Mouse (Mus musculus) right cerebral cortex, postnatal 36 days (tissue): ENCODE data around the gene Gpr55.
"Not testable (repeated sequence)": the region's sequence is repeated elsewhere in the genome, so short reads cannot be mapped to it uniquely, and the experiment has no call there.

Experiments used
- DNase-seq, 2 experiments: peaks; one replicate each; pipeline ENCODE4 v3.0.0; 2022; ENCODE audit warnings: low spot score in 2 of 2, mixed read lengths in 1 of 2

The Gpr55 gene

DNA sequence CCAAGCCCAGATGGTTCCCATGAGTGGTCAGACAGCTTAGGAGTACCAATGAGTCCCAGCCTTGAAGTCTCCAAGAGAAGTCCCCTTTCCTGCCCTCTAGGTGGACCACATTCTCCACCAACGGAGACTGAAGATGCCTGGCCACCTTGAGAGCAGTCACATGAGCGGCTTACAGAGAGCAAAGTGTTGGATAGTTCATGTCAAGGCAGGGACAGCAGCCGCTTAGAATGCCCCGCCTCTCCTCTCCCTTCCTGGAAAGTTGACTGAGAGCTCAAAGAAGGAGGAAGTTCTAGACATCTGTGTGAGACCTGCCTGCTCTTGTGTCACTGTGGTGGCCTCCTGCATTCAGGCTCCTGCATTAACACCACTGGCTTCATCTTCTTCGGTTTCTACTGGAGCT is at the start of gene Gpr55:
TSS of gene Gpr55 (minus strand) at position 135 of the 400 bp plus-strand sequence.
- no peak for DNase-seq

DNA sequence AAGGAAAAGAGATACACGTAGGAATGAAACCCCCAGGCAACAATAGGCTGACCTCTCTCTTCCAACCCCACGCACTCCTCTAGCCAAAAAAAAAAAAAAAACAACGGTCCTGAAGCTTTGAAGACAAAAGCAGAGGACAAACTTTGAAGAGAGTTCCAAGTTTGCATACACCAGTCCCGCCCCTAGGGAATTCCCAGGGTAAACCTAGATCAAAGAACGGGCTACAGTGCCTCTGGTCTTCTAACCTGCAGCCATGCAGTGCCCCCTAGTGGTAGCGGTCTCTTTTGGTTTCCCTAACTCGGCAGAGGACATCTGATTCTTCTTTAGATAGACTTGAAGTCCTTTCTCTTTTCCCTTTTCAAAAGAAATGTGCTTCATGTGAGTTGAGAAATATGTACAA is 47.0 kb upstream of the Gpr55 start:
- peak; percentile 82 to 84 for DNase-seq

DNA sequence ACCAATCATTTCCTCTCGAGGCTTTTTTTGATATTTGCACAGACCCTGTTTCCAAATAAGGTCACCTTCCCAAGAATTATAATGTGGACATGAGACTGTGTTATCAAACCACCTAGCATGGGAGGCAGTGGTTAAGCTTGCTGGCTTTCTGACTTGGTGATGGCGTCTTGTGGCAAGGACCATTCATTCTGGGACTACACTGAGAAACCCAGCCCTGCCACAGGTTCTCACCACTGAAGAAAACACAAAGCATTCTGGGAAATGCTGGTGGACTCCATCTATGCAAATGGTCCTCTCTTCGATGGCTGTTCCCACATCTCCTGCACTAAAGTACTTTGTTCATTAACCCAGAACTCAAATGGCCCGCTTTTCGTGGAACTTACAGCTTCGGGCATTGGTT is 45.2 kb upstream of the Gpr55 start:
- DNase-seq = no peak

DNA sequence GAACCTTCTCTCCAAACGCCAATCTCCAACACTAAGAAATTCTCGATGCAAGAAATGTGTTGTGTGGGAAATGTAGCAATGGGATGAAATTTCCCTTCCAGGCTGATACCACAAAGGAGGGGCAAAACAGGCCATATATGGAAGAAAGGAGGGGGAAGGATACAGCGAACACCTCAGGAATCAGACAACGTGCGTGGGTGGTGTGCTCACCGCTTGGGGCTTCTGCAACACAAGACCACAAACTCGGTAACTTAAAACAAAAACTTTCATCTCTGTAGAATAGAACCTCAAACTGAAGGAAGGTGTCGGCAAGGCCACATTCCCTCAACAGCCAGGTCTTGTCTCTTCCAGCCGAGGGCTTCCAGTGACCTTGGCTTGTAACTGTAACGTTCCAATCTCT is 44.7 kb upstream of the Gpr55 start:
- no peak for DNase-seq

DNA sequence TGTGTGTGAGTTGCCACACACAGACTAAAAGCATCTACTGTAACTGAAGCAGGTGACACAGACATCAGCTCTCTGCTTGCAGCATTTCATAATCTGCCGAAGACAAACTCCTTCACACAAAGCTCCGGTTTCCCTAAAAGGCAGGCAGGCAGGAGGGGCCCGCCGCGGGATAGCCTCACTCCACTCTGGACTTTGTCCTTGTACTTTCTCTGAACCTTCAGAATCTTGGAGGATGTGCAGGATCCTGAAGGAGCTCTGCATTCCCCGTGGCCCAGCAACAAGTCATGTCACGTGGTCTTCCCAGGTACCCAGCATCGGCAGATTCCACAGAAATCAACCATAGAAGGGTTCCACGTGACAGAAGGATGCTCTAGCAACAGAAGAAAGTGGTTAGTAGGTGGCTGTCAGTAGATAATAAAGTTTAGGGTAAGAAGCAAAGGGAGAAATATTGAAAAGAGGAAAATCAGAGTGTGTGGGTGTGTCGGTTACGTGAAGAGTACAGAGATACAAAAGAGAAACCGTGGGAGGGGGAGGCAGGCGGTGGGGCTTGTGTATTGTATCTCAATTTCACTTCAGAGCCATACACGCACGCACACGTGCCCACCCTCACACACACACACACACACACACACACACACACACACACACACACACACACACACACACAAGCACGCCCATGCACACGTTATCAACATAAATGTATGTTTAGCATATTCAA is 39.2 kb upstream of the Gpr55 start:
- peak; percentile 28 to 34 for DNase-seq

DNA sequence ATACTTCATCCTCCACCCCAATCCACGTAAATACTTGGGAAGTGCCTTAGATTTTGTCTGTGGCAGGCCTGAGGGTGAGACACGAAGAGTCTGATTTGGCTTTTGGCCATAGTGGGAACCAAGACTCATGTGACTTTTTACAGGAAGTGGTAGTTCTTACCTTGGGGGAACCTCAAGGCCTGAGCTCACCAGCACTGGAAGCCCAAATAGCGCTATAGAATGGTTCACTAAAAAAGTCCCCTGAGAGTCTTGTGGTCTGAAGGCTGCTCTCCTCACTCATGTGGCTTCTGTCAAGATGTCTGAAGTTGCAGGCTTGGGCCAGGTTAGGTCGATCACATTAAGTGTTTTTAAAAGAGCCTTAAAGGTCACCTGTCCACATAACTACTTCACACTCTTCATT is 37.2 kb upstream of the Gpr55 start:
- no peak for DNase-seq

DNA sequence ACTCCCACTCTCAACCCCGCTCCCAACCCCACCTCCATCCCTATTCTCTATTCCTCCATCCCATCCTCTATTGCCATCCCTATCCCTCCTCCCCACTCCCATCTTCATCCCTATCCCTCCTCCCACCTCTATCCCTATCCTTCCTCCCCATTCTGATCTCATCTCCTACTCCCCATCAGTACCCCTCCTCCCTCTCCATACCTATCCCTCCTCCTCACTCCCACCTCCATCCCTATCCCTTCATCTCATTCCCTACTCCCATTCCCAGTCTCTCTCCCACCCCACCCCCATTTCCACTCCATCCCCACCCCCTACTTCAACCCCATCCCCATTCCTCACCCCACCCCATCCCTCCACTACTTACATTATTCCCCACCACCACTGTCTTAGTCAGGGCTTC is 36.4 kb upstream of the Gpr55 start:
- DNase-seq = no peak

DNA sequence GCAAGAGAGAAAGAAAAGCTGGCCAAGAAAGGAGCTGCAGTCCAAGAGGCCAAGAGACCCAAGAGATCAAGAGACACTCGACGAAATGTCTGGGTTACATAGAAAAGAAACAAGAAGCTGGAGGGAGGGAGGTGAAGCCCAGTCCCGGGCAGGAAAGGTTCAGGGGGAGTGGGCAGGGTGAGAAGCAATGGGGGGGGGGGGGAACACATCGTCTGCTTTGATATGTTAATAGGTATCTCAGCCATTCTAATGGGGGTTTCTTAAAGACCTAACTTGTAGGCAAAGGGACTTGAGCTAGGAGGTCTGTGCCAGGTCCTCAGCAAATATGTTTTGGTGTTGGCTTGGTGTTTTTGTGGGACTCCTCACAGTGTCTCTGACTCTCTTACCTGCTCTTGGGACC is 32.7 kb upstream of the Gpr55 start:
- DNase-seq = no peak

DNA sequence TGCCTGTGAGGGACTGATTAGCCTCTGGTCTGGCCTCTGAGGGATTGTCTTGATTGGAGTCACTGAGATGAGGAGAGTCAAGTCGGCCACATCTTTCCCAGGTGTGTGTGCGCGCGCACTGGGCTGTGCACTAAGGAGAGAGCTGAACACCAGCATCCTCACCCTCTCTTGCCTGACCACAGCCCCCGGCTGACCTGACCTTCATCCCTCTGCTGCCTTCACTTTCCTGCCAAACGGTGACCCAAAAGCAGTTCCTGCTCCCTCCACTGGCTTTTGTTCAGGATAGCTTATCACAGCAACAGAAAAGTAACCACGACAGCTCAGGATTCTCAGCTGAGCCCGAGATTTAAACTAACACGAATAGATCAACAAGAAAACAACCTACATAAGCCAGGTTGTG is 31.4 kb upstream of the Gpr55 start:
- DNase-seq = no peak

DNA sequence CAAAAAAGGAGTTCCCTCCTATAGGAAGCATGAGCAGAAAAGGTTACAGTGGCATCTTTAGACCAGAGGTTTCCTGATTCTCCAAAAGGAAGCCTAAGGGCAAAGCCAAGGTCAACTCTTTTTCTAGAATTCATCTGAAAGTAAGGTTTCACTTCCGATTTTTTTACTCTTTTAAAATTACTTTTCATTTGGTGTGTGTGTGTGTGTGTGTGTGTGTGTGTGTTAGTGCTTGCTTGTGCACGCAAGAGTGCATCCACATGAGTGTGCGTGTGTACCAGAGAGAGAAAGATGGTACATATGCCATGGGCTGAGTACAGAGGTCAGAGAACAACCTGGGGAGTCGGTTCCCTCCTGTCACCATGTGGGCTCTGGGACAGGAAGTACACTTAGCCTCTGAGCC is 28.1 kb upstream of the Gpr55 start:
- DNase-seq = not testable (repeated sequence)

DNA sequence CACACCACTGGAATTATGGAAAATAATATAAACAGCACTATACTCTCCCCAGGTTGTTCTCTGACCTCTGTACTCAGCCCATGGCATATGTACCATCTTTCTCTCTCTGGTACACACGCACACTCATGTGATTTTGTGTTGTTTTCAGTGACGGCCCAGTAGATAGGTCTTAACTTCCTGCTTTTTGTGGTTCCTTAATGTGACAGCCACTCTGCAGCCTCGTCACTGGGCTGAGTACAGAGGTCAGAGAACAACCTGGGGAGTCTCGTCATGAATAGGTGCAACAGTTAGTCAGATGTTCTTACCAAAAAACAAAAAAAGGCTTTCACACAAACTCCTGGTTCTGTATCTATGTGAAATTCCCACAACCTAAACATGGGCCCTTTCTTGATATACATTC is 27.5 kb upstream of the Gpr55 start:
- no peak for DNase-seq

DNA sequence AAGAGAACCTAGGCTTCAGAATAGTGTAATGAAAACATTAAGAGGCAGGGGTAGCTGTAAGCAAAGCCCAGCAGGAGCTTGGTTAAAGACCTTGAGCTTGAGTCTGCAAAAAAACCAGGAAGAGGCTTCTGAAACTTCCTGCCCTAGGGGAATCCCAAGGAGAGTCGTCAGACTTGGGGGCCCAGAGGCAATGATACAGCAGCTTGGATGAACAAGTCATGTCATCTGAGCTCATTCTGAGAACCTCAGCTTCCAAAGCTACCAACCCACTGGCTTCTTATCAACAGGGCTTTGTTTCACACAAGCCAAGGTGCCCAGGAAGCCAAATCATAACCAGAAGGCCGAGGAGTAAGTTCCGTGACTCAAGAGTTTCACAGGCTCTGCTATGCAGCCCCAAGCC is 25.0 kb upstream of the Gpr55 start:
- no peak for DNase-seq

DNA sequence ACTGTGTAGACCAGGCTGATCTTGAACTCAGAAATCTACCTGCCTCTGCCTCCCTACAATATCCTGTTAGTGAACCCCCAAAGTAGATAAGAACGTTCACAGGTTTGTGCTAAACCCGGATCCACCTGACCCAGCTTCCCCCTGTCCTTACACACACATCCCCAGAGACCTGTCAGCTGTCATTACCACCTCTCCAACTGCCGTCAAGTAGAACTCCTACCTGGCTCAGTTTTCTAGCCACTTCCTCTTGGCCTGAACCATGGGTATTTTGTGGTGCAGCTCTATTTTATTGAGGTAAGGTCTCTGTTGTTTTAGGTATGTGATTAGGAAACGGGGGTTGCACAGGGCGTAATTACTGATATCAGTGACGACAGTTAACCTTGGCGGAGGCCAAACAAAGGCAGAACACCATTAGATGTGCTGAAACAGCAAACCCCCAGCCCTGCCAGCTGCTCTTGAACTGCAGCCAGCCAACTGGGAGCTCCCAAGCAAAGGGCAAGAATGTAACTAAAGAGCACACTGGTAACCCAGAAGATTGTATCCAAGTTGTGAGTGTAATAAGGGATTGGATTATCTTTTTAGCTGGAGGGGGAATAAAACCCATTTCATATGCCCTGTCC is 21.0 kb upstream of the Gpr55 start:
- DNase-seq = no peak

DNA sequence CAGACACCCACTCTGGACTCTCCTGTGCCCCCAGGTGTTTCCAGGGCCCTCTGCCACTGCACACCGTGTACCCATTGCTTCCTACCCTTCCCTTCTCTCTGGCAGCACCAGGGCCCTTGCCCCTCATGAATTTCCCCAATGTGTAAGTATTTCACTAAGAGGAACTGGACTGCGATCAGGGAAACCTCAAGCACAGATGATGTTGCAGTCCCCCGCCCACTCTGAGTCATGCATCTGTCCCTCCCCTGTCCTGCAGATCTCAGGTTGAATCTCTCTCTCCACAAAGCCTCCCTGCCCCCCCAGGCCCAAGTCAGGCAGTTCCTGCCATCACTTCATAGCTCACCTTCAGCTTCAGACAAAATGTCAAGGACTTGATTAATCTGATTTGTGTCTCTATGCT is 16.9 kb upstream of the Gpr55 start:
- no peak for DNase-seq

DNA sequence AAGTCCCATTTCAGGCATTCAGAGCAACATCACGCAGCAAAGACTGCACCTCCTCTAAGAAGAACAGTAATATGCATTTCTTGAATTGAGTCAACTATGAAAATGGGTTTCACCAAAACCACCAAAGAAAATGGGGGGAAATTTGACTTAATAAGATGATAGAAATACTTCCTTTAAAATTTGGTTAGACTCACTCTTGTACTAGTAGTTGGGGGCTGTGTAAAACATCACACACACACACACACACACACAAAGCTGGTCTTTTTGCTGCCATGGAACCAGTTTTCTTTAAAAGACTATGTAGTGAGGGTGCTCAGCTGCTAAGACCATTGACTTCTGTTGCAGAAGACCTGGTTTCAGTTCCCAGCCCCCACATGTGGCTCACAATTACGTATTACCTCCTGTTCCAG is 12.7 kb upstream of the Gpr55 start:
- DNase-seq = no peak

DNA sequence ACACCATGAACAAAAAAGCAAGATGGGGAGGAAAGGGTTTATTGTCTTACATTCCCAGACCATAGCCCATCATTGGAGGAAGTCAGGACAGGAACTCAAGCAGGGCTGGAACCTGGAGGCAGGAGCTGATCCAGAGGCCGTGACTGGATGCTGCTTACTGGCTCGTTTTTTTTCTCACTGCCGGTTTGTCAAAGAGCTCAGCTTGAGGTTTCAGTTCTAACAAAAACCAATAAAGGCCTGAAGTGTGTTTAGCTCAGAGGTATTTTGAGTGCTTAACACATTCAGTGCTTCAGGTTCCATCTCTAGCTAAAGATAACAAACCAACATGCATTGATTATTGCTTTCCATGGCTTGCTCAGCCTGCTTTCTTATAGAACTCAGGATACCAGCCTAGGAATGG is 11.5 kb upstream of the Gpr55 start:
- no peak for DNase-seq

DNA sequence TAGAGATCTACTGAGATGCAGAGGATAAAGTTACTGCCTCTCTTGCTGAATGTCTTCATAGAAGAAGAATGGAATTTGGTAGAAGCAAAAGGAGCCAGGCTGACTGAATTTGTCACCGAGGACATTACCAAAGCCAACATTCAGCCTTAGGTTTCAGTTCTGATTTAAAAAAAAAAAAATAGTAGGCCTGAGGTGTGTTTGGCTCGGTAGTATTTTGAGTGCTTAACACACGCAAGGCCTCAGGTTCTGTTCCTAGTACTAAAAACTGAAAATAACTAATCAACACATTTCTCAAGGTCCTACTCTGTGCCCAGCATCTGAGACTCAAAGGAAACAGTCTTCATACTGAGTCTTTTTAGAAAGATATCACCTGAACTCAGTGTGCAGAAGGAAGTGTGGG is 10.3 kb upstream of the Gpr55 start:
- no peak for DNase-seq

DNA sequence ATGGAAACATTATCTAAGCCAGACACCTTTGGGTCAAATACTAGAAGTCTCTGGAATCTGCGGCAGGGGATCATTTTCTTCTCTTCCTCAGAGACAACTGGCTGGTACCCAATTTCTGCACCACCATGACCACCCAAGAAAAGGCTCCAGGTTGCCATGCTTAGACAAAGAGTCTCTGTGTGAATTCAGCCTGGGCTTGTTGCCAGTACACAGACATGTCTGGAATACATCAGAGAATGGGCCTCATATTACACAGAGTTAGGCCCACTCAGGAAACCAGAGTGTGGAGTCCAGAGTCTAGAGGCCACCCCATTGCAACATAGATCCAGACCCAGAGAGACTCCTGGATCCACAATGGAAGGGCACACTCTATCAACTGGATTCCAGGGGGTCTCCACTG is 8.7 kb upstream of the Gpr55 start:
- DNase-seq = peak in 1 of 2 experiments; percentile 18

DNA sequence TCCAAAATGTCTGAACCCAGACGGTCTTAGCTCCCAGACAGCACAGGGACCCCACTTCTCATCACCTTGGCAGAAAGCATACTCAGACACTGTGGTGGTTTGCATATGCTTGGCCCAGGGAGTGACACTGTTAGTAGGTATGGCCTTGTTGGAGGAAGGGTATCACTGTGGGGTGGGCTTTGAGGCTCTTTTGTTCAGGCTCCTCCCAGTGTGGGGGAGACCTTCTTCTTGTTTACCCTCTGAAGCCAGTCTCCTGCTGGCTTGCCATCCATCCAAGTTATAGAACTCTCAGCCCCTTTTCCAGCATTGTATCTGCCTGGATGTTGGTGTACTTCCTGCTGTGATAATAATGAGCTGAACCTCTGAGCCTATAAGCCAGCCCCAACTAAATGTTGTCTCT is 8.3 kb upstream of the Gpr55 start:
- DNase-seq = no peak

DNA sequence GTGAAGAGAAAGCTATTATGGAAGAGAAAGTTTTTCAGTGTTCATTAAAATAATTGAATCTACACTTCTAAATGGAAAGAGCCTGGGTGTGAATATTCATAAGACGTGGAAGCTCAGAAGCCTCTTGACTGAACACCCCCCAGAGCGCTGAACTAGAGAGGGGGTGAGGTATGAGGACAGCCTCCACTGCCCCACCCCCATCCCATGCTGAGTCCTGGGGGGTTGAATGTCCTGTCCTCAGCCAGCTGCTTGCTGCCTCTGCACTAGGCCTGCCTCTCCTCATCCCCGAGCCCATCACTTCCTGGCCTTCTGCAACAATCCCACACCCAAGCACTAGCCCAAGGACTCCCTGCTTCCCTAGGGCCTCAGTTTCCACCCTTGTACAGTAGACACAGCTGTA is 5.0 kb upstream of the Gpr55 start:
- no peak for DNase-seq

DNA sequence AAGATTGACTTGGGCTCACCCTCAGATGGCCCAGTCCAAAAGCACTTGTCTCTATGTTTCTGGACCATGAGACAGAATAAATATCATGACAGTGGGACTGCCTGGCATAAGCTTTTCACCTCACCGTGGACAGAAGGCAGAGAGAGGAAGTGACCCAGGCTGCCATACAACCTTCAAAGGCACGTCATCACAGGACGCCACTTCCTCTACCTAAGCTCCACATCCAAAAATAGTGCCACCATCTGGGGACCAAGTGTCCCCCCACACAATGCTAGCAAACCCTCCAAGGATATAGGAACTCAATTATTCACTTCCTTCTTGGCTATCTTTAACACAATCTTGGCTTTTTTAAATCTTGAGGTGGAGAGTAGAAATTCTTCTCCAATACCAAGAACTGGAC is 1.3 kb upstream of the Gpr55 start:
- no peak for DNase-seq

DNA sequence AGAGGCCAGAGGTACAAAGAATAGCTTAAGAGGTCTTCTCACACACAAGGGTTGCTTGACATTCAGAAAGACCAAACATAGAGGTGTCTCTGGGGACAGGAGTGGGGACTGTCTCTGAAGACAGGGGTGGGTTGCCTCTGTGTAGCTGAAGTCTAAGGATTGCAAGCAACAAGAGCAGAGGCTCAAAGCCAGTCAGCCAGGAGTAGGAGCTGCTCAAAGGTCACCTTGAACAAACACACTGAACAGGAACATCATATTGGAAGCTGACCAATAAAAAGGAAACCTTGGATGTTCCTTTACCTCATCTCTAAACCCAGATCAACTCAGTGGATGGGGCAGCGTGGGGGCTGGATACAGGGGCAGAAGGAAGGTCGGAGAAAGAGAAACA is 924 bp downstream of the Gpr55 start:
- DNase-seq = no peak

DNA sequence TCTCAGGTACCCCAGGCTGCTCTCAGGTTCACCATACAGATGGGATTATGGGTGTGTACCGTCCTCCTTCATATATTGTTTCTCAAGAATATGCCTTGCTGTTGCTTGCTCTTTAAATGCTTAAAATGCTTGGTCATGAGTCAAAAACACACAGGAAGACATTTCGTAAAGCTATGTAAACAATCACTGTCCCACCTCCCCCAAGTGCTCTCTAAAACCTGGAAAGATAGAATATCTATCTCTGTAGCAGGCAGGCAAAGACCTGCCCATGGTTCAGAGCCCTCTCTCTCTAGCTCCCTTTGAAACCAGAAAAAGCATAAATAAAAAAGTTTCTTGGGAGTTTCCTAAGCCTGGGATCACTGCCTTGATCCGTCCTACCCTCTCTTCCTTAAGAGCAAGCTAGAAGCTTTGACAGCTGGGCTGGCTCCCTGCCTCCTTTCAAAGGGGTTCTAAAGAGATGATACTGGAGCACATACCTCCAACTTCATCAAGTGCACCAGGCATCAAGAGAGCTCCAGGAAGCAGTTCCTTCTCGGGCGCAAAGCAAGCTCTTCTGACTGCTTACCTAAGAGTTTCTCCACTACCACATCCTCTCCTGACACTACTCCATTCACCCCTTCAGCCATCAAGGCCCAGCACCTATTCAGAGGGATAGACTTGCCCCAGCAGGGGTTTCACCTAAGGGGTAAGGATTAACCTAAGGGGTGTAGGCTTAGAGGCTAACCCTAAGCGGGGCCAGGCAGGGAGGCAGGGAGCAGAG is 1.5 kb downstream of the Gpr55 start:
- no peak for DNase-seq
